Mouse (Mus musculus) bone marrow macrophage, adult 2 months (primary cell): Measurements from ENCODE around the gene Tex50. TPM values are rescaled to one million over a fixed set of nuclear protein-coding genes. Genes with fewer than 3 reads are reported as not detected.

Experiments used
- H3K27ac ChIP-seq: 2 replicates; pipeline ENCODE4 v1.5.1; 2012; ENCODE audit warnings: low read depth, low read length; ENCODE audit not compliant: insufficient read depth
- H3K4me1 ChIP-seq: 2 replicates; pipeline ENCODE4 v1.6.1; 2012; ENCODE audit warnings: low read length; ENCODE audit not compliant: control insufficient read depth, insufficient read depth
- H3K4me3 ChIP-seq: 2 replicates; pipeline ENCODE4 v1.5.1; 2012; ENCODE audit warnings: mild to moderate bottlenecking, low read length, moderate library complexity; ENCODE audit not compliant: insufficient read depth
- CTCF ChIP-seq: IDR thresholded peaks from 2 replicates; pipeline ENCODE4 v1.5.1; 2012; ENCODE audit warnings: low read depth, mild to moderate bottlenecking, low read length, moderate library complexity
- POLR2A ChIP-seq: IDR thresholded peaks from 2 replicates; pipeline ENCODE4 v1.6.1; 2012; ENCODE audit warnings: mild to moderate bottlenecking, low read depth, low read length, borderline replicate concordance
- polyA plus RNA-seq: library from polyadenylated mRNA; stranded (reverse); fragments of >200 nt; gene quantifications from 2 replicates; pipeline ENCODE4 v1.2.4, GENCODE M21; 2012; ENCODE audit not compliant: missing spikeins, insufficient read depth, insufficient read length

The Tex50 gene
- polyA plus RNA-seq, 1 experiment: not detected

- H3K4me1 ChIP-seq: peaks cover 5% of the 10 kb centered on the region
- H3K4me3 ChIP-seq: no peak overlapping the region
- no peak overlapping the region for H3K27ac ChIP-seq
- TF ChIP-seq CTCF (no peak), POLR2A (no peak)
Observed at GRCm38 (mm10) chr1:161126461-161126860, 32.7 kb downstream of the Tex50 start.

- Histone ChIP-seq H3K27ac (no peak overlapping the region), H3K4me3 (no peak overlapping the region), H3K4me1 (no peaks in the 10 kb centered on the region)
- TF ChIP-seq POLR2A: no peak
- no peak for TF ChIP-seq CTCF
Observed at GRCm38 (mm10) chr1:161122661-161123418, 36.3 kb downstream of the Tex50 start.

GRCm38 (mm10) chr1:161114591-161114990 is 44.5 kb downstream of the Tex50 start:
- H3K4me1 ChIP-seq: no peaks in the 10 kb centered on the region
- TF ChIP-seq CTCF (no peak), POLR2A (no peak)
- H3K27ac ChIP-seq: no peak overlapping the region
- H3K4me3 ChIP-seq: no peak overlapping the region

GRCm38 (mm10) chr1:161109216-161109615 is 49.9 kb downstream of the Tex50 start:
- H3K27ac ChIP-seq: no peak overlapping the region

More at GRCm38 (mm10) chr1:161109216-161109615, 49.9 kb downstream of the Tex50 start:
- no peak for TF ChIP-seq POLR2A
- TF ChIP-seq CTCF: no peak
- Histone ChIP-seq H3K4me3 (no peak overlapping the region), H3K4me1 (no peaks in the 10 kb centered on the region)

Other genes starting within 250 kb of the Tex50 start
- gene Serpinc1, start 180.7 kb downstream of the Tex50 start, polyA plus RNA-seq: 0.92 and 1.0 TPM in 2 replicates
- 8.2 and 8.3 TPM in 2 replicates for gene Zbtb37, start 124.5 kb downstream of the Tex50 start, polyA plus RNA-seq
- 11.3 and 15.2 TPM in 2 replicates for gene Dars2, start 88.7 kb downstream of the Tex50 start, polyA plus RNA-seq
- gene Cenpl, start 88.6 kb downstream of the Tex50 start, polyA plus RNA-seq: 21.5 and 22.1 TPM in 2 replicates
- 19.5 and 21.3 TPM in 2 replicates for gene Klhl20, start 27.8 kb downstream of the Tex50 start, polyA plus RNA-seq
- not detected in 2 replicates for gene Ankrd45, start 16.6 kb downstream of the Tex50 start, polyA plus RNA-seq
- 69.5 and 73.7 TPM in 2 replicates for gene Prdx6, start 91.9 kb upstream of the Tex50 start, polyA plus RNA-seq
- not detected in 2 replicates for gene Tnfsf4, start 236.1 kb upstream of the Tex50 start, polyA plus RNA-seq